Mouse (Mus musculus): ENCODE data around the gene Sdhc.

Gene Sdhc

DNA sequence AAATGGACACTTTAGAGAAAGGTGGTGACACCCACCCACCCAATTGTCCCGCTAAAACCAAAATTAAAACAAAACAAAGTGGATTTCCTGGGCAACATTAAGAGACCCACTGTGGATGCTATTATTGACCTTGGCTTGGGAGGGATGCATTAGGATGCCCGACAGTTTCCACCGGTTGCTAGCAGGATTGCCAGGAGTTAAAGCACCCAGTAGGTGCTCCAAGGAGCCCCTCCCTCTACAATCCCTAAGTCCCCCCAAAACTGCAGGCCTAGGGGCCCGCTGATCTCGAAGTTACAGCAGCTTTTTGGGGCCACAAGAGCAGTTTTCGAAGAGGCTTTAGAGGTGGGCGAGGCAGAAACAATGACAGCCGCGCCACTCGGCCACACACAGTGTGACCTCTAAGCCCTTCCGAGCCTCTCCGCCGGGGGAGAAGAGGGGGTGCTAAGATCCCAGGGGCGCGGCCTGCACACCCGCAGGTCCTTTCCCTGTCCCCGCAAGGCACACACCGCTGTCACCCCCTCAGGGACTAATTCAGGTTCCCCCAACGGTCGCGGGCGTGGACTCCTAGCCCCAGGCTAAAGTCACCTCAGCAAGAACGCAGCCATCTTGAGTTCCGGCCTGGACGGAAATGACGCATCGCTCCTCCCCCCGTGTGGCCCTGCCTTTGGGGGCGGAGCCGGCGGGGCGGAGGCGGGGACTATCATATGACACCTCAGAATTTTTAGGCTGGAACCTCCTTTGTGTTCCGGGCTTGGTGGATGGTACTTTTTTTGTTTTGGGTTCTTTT lies at the start of gene Sdhc, which contains the start of gene Mpz:
TSS of gene Sdhc (minus strand) at position 630 of the 787 bp plus-strand sequence.
TSS of gene Mpz (plus strand) at position 738 of the 787 bp plus-strand sequence.
- peak; percentile 90 to 95 for DNase-seq (ENCODE audit: low spot score in 2 of 2)

GRCm38 (mm10) chr1:171199532-171199931 lies 49.1 kb upstream of the Sdhc start:
- no peak for DNase-seq (ENCODE audit: low spot score in 2 of 2)

DNA sequence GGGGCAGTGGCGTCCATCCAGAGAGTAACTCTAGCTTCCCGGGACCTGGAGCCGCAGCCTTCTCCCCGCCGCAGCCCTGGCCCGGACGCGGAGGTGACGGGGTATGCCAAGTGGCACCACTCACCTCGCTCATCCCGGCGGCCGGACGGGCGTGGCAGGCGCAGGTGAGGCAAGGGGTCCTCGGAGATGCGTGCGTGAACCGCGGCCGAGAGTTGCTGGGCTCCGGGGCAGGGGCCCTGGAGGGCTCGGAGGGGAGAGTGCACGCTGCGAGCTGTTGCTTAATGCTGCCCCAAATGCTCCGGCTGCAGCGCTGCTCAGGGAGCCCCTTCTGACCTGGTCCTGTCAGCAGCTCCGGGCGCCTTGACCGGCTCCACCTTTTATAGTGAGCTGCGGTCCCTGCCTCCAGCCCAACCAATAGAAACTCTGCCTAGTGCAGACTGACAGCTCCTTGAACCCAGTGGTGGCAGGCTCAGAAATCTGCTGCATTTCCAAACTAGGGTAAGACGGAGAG lies 45.5 kb upstream of the Sdhc start, which contains the start of gene Pcp4l1:
TSS of gene Pcp4l1 (minus strand) at position 382 of the 511 bp plus-strand sequence.
- peak in 1 of 2 experiments; percentile 60 for DNase-seq (ENCODE audit: low spot score in 2 of 2)

GRCm38 (mm10) chr1:171195046-171195822 lies 44.8 kb upstream of the Sdhc start:
- no peak for DNase-seq (ENCODE audit: low spot score in 2 of 2)

DNA sequence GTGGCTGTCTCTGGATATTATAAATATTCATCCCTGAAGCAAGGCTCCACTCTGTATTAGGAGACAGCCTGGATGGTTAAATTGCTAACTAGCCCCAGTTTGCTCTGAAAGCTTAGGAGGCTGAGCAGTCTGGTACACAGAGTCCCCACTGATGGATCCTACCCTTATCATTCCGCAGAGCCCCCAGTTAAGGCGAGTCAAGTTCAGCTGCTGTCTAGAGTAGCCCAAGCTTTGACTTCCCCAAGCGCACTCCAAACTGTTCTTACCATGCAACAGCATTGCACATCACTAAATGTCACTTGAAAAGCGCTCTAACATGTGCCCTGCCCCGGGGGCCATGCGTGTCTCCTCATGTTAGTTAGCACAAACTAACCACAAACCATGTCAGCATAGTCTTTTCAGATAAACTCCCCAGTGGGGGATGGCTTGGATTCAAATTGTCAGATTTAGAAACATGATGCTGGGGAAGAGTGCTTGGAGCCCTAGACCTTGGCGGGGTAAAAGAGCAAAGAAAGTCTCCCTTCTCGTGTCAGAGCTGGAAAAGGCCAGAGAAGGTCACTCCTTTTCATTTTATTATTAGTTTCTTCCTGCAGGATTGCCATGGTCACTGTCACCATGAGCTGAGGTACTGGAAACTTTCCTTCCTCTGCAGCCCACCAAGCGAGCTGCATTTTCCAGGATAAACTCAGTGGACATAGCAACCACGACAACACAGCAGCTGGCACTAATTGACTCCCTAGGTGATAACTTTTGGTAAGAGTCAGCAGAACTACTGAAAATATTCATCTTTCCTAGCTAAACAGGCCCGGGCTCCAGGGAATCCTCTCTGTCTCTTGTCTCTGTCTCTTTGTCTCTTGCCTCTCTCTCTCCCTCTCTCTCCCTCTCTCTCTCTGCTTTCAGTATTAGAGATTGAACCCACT lies 43.8 kb upstream of the Sdhc start:
- DNase-seq (ENCODE audit: low spot score in 2 of 2): no peak

DNA sequence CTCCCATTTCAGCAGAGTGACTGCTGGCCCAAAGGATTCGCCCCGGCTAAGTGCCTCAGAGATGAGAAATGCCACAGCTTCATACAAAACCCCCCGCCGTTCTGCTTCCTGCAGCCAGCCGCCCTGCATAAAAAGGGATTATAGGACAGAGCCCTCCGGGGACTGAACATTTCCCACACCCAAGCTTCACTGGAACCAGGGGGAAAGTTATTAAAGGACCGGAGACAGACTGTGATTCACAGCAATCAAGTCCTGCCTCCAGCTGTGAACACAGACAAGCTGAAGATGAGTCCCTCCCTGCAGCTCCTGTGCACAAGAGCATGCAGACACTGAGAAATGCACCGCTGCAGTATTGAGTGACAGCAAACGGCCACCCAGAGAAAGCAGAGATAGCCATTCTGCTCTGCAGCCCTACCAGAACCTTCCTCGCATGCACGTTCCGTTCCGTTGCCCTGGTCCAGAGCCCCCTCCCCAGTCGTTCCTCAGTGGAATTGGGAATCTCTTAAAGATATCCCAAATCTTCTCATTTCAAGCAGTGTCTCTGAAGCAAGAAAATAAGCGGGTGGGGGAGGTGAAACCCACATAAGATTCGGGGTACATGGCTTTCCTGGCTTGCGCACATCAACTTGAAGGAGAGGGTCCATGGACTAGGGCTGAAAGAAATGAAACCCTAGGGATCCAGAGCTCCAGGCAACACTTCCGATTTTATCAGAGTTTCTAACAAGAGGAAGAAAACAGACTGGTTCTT lies 42.9 kb upstream of the Sdhc start:
- DNase-seq (ENCODE audit: low spot score in 2 of 2): no peak

DNA sequence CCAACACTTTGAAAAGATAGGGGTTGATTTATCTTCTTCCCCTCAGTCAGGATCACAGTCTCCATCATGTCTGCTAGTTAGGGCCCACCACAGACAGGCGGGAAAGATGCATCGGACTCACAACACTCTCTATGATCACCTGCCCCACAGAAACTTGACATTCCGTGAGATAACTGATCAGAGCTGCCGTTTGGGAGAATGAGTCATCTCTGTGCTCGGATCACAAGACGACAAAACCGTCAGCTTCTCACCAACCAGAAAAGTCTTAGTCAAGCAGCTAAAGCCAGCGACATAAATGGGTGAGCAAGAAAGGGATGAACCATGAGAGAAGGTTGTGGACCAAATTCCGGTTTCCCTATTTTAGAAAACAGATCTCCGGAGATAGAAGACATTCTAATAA lies 41.9 kb upstream of the Sdhc start:
- DNase-seq (ENCODE audit: low spot score in 2 of 2): no peak

DNA sequence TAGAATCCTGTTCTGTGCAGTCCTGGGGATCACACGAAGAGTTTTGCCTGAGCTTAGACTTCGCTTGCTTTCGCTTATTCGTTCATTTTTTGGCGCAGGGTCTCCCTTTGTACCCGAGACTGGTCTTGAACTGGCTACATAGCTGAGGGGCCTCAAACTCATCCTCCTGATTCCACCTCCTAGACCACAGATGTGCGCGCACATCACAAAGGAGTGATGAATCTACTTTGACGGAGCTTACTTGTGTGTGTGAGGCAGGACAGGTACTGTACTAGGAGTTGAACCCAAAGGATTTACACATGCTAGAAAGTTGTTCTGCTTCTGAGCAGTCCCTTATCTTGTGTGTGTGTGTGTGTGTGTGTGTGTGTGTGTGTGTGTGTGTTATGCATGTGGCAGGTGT lies 40.4 kb upstream of the Sdhc start:
- no peak for DNase-seq (ENCODE audit: low spot score in 2 of 2)

DNA sequence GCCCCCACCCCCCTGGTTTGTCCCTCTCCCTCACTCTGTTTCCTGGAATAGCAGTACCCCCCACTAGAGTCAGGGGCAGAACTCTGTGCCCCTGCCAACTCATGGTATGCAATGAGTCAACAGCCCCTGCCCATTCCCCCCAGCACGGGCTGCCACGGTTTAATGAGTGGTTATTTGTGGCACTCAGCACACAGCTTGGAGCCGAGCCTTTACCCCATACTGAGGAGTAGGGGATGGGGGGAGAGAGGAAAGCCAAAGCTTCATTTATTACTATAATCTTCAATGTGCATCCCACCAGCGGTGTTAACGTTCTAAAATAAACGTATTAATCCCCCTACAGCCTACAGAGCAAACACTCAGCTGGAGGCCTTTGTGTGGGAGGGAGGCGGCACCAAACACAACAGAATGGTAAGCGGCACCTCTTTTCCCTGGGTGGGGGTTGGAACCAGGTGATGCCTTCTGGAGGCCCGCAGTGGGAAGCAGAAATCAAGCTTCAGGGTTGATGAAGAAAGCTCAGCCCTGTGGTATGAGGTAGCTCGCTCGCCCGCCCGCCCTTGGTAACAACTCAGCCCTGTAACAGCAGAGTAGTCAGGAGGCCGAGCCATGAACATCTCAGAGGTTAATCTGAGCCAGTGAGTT lies 39.2 kb upstream of the Sdhc start:
- DNase-seq (ENCODE audit: low spot score in 2 of 2): no peak

GRCm38 (mm10) chr1:171189046-171189445 lies 38.6 kb upstream of the Sdhc start:
- DNase-seq (ENCODE audit: low spot score in 2 of 2): no peak

- no peak for DNase-seq (ENCODE audit: low spot score in 2 of 2)
Observed at GRCm38 (mm10) chr1:171187851-171188700, 37.7 kb upstream of the Sdhc start.

DNA sequence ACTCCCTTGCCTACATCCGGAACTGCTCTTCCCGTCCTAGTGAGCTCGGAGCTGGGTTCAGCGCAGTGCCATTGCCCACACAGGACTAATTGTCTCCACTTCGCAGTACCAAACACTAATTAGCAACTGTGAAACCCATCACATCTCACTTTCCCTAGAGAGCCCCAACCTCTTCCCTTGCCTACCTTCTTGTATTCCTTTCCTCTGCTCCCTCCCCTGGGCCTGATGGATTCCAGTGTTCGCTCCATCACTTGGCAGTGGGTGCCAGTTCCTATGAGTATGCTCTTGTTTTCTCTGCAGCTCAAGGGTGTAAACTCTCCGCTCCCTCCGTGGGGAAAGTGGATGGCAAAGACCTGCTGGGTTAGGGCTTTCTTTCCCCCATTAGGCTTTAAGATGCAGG lies 35.3 kb upstream of the Sdhc start:
- no peak for DNase-seq (ENCODE audit: low spot score in 2 of 2)

GRCm38 (mm10) chr1:171184314-171184713 lies 33.9 kb upstream of the Sdhc start:
- DNase-seq (ENCODE audit: low spot score in 2 of 2): no peak

DNA sequence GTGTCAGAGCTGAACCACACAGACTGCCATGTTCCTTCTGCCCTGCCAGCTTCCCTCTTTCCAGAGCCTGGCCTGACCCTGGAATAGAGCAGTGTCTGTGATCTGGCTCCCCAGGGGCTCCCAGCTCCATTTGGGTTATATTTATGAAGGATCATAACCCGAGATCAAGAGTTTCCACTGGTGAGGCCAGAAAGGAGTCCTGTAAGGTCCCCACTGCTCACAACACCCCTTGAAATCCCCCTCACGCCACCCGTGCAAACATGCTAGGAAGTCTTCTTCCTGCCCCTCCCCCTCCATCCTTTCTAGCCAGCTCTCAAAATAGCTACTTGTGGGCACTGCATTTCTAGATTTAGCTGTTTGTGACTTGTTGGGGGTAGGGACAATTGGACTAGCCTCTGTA lies 33.2 kb upstream of the Sdhc start:
- no peak for DNase-seq (ENCODE audit: low spot score in 2 of 2)

GRCm38 (mm10) chr1:171183025-171183424 lies 32.6 kb upstream of the Sdhc start:
- DNase-seq (ENCODE audit: low spot score in 2 of 2): no peak

- no peak for DNase-seq (ENCODE audit: low spot score in 2 of 2)
Observed at GRCm38 (mm10) chr1:171179487-171180171, 29.2 kb upstream of the Sdhc start.

DNA sequence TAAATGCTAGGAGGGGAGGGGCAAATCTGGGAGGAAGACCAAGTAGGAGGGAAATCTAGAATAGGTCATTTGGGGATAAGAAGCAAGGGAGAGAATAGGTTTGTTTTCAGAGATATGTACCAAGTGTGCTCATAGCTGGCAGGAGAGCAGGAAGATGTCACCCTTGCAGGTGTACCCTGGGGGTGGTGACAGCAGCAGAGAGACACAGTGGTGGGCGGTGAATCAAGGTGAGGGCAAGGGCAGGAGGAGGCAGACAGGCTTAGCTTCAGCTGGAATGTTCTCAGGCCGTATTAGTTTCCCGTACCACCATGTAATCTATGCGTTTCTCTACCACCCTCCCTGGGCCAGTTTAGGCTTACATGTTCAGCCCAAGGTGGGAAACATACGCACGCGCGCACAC lies 22.4 kb upstream of the Sdhc start:
- DNase-seq (ENCODE audit: low spot score in 2 of 2): no peak

DNA sequence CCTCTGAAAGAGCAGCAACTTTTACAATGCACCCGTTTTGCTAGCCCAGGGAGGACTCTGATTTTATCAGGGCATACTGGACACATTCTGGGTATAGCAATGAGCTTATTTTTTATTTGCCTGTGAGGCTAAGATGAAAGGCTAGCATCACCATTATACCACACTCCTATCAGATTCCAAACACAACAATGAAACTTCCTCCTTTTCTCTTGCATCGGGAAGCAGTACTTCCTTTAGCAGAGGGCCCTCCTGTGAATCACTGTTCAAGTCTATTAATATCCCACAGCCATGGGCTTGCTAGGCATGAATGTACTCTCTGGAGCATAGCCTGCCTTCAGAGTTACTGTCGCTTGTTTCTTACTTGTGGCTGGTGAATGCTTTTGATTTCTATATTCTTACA lies 20.7 kb upstream of the Sdhc start:
- no peak for DNase-seq (ENCODE audit: low spot score in 2 of 2)

- no peak for DNase-seq (ENCODE audit: low spot score in 2 of 2)
Observed at GRCm38 (mm10) chr1:171169913-171170312, 19.5 kb upstream of the Sdhc start.
